Mouse (Mus musculus): ENCODE results near the gene Srsf2.
"Not testable (repeated sequence)": the region's sequence is repeated elsewhere in the genome, so short reads cannot be mapped to it uniquely, and the experiment has no call there.

DNA sequence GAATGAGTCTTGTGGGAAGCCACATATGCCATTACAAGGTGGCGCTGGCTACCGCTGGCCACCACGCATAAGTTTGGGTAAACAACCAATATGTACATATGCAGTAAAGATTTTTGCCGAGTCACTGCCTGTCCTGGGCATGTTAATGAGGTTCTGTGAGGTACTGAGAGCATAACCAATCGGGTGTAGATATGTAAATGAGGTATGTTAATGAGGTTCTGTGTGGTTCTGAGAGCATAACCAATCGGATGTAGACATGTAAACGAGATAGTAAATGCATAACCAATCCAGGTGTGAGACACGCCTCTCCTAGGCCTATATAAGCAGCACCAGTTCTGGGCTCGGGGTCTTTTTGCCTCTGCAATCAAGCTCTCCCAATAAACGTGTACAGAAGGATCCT is 49.7 kb upstream of the Srsf2 start:
- TF ChIP-seq CTCF (IDR thresholded peaks at IDR 0.05; ENCODE audit: control insufficient read depth, insufficient read depth, insufficient replicate concordance, low read depth, low read length); POLR2A (IDR thresholded peaks at IDR 0.05; ENCODE audit: control insufficient read depth, low read depth, low read length): not testable (repeated sequence)
